Mouse (Mus musculus): ENCODE results near the gene Gapdh. TPM values are rescaled to one million over a fixed set of nuclear protein-coding genes. Genes with fewer than 3 reads are reported as not detected.

Gene Gapdh
- polyA plus RNA-seq, 1 experiment from 2014 or later, result 1,016 TPM

DNA sequence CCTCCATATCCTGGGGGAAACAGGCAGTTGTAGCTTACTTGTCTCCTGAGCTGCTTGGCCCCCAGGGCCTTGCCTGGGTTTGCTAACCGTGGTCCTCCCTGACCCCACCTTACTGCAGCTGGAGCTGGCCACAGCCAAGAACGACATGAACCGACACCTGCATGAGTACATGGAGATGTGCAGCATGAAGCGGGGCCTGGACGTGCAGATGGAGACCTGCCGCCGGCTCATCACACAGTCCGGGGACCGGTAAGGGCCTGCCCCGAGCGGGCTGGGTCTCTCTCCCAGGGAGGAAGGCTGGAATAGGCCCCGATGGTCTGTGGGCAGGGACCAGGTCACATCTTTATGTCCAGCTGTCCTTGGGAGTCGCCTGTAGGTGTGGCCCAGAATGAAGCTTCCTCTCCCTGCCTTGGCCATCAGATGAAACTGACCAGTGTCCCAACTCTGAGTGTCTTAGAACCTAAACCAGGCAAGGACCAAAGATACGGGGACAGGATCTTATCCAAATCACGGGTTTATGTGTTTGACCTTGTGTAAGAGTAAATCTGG, 7.2 kb downstream of the Gapdh start:
- Histone ChIP-seq H3K9ac (no peak overlapping the region), H3K4me2 (no peak overlapping the region), H3K27me3 (no peaks in the 10 kb centered on the region), H3K27ac (replicated peaks) (no peak overlapping the region), H3K4me3 (replicated peaks) (no peak overlapping the region), H3K36me3 (replicated peaks) (peaks cover 66% of the 10 kb centered on the region), H3K9me3 (replicated peaks) (no peaks in the 10 kb centered on the region), H3K4me1 (replicated peaks) (peaks cover 64% of the 10 kb centered on the region)
- ATAC-seq (ENCODE audit: insufficient read depth), result no peak
- 82% methylated on average over 15 of the region's 15 CpGs for WGBS (ENCODE audit: insufficient replicate concordance)

DNA sequence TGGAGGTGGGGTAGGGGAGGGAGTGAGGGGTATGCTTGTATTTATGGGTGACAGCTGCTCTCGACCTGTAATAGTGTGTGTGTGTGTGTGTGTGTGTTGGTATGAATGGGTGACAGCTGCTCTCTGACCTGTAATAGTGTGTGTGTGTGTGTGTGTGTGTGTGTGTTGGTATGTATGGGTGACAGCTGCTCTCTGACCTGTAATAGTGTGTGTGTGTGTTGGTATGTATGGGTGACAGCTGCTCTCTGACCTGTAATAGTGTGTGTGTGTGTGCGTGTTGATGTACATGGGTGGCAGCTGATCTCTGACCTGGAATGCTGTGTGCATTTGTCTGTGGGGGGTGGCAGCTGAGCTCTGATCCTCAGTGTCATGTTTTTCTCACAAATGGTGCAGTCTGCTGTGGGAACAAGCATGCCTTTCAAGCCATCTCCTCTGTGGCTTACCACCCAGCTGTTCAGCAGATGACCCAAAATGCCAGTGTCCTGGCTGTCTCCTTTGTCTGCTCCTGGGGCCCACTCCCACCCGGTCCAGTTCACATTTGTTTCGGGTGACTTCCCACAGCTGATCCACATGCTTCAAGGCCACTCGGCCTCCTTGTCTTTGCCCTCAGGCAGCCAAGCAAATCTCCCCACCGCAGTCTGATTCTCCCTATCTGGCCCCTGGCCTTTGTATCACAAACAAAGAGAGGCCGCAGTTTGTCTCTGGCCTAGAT, 9.2 kb downstream of the Gapdh start:
- H3K36me3 ChIP-seq (replicated peaks), result peaks cover 59% of the 10 kb centered on the region
- 71% methylated on average over 7 of the region's 7 CpGs for whole genome bisulfite sequencing (ENCODE audit: insufficient replicate concordance)

DNA sequence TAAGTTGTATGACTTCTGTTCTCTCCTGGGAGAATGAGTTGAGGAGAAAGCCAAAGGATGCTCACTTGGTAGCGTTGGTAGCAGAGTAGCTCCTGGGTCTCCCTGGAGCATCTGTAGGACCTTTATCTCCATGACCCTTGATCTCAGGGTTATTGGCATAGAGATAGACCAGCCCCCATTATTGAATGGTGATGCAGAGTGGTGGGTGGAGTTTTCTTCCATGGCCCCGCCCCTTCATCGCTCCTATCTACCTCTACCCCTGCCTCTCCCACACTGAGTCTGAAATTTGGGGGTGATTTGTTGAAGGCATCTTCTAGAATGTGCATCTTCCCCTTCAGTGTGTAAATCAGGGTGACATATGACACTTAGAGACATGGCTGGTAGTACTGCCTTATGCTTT, 9.8 kb downstream of the Gapdh start:
- Histone ChIP-seq H3K4me1 (replicated peaks) (peaks cover 70% of the 10 kb centered on the region), H3K27me3 (no peaks in the 10 kb centered on the region), H3K9me3 (replicated peaks) (no peaks in the 10 kb centered on the region), H3K27ac (replicated peaks) (no peak overlapping the region), H3K9ac (no peak overlapping the region), H3K4me3 (replicated peaks) (no peak overlapping the region), H3K4me2 (no peak overlapping the region), H3K36me3 (replicated peaks) (peaks cover 54% of the 10 kb centered on the region)
- WGBS (ENCODE audit: insufficient replicate concordance), result 72% methylated on average over 3 of the region's 3 CpGs
- no peak for ATAC-seq (ENCODE audit: insufficient read depth)

More for the DNA sequence above, 9.2 kb downstream of the Gapdh start:
- ATAC-seq (ENCODE audit: insufficient read depth), result no peak
- Histone ChIP-seq H3K27ac (replicated peaks) (no peak overlapping the region), H3K4me1 (replicated peaks) (peaks cover 67% of the 10 kb centered on the region), H3K4me2 (no peak overlapping the region), H3K9ac (no peak overlapping the region), H3K4me3 (replicated peaks) (no peak overlapping the region), H3K9me3 (replicated peaks) (no peaks in the 10 kb centered on the region), H3K27me3 (no peaks in the 10 kb centered on the region)

GRCm38 (mm10) chr6:125155262-125155661, 11.0 kb downstream of the Gapdh start:
- H3K27ac ChIP-seq (replicated peaks), result no peak overlapping the region
- WGBS (ENCODE audit: insufficient replicate concordance), result 50% methylated on average over 8 of the region's 8 CpGs
- peaks cover 61% of the 10 kb centered on the region for H3K4me1 ChIP-seq (replicated peaks)
- H3K27me3 ChIP-seq, result no peaks in the 10 kb centered on the region
- peaks cover 42% of the 10 kb centered on the region for H3K36me3 ChIP-seq (replicated peaks)
- H3K4me2 ChIP-seq, result no peak overlapping the region
- no peak overlapping the region for H3K9ac ChIP-seq
- no peak overlapping the region for H3K4me3 ChIP-seq (replicated peaks)
- H3K9me3 ChIP-seq (replicated peaks), result no peaks in the 10 kb centered on the region
- 0 out of 2 replicates have a peak, but pooled peaks have one; percentile 27 for ATAC-seq (ENCODE audit: insufficient read depth)

DNA sequence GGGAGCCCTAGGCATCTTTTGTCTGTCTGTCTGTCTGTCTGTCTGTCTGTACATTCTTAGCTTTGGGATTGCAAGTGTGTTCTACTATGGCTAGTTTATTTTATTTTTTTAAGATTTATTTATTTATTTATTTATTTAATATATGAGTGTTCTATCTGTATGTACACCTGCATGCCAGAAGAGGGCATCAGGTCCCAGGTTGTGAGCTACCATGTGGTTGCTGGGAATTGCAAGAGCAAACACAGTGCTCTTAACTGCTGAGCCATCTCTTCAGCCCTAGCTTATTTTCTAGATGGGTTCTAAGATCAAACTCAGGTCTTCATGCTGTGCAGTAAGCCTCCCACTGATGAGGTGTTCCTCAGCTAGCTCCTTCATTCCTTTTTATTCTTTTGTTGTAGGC, 11.7 kb downstream of the Gapdh start:
- no peak for ATAC-seq (ENCODE audit: insufficient read depth)
- Histone ChIP-seq H3K27ac (replicated peaks) (no peak overlapping the region), H3K4me3 (replicated peaks) (no peak overlapping the region), H3K4me1 (replicated peaks) (peaks cover 57% of the 10 kb centered on the region), H3K4me2 (no peak overlapping the region), H3K27me3 (no peaks in the 10 kb centered on the region), H3K9ac (no peak overlapping the region), H3K9me3 (replicated peaks) (no peaks in the 10 kb centered on the region), H3K36me3 (replicated peaks) (peaks cover 34% of the 10 kb centered on the region)

GRCm38 (mm10) chr6:125153682-125154081, 12.6 kb downstream of the Gapdh start:
- Histone ChIP-seq H3K4me3 (replicated peaks) (no peak overlapping the region), H3K27me3 (no peaks in the 10 kb centered on the region), H3K9ac (no peak overlapping the region), H3K4me2 (no peak overlapping the region), H3K4me1 (replicated peaks) (peaks cover 64% of the 10 kb centered on the region), H3K27ac (replicated peaks) (no peak overlapping the region), H3K9me3 (replicated peaks) (no peaks in the 10 kb centered on the region), H3K36me3 (replicated peaks) (peaks cover 26% of the 10 kb centered on the region)
- WGBS (ENCODE audit: insufficient replicate concordance), result 76% methylated on average over 4 of the region's 4 CpGs
- no peak for ATAC-seq (ENCODE audit: insufficient read depth)

GRCm38 (mm10) chr6:125153018-125153389, 13.3 kb downstream of the Gapdh start:
- H3K4me1 ChIP-seq (replicated peaks), result peaks cover 71% of the 10 kb centered on the region
- H3K9me3 ChIP-seq (replicated peaks), result no peaks in the 10 kb centered on the region
- no peak overlapping the region for H3K4me3 ChIP-seq (replicated peaks)
- H3K36me3 ChIP-seq (replicated peaks), result peaks cover 22% of the 10 kb centered on the region
- no peak overlapping the region for H3K9ac ChIP-seq
- H3K27me3 ChIP-seq, result no peaks in the 10 kb centered on the region
- no peak; the same call in 1 of the 2 replicates for ATAC-seq (ENCODE audit: insufficient read depth)
- 56% methylated on average over 5 of the region's 5 CpGs for WGBS (ENCODE audit: insufficient replicate concordance)
- H3K27ac ChIP-seq (replicated peaks), result 0 out of 2 replicates have a peak overlapping the region, but pooled peaks have one; percentile 19
- H3K4me2 ChIP-seq, result no peak overlapping the region

DNA sequence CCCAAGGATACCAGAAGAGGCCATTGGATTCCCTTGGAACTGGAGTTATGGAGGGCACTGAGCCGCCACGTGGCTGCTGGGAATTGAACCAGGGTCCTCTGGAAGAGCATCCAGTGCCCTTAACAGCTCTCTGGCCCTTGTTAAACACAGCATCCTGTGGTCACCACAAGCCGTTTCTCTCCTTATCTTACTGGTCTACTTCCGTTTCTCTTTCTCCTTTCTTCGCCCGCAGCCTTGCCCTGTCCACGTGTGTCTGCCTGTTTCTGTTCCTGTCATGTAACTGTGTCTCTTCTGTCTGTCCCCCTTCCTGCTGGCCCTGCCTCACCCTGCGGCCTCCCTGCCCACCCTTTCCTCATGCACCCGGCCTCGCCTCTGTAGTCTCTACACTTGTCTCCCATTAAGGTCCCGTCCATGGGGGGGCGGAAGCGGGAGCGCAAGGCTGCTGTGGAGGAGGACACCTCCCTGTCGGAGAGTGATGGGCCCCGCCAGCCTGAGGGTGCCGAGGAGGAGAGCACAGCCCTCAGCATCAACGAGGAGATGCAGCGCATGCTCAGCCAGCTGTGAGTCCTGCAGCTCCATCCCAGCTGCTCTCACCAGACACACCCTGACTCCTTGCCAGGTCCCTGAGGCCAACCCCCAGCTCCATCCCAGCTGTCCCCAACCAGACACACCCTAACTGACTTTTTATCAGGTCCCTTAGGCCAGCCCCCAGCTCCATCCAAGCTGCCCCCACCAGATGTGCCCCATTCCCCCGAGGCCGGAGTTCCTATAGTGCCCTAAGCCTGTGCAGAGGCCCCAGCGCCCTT, 13.9 kb downstream of the Gapdh start:
- Histone ChIP-seq H3K4me2 (peak overlapping the region; percentile 35), H3K9ac (no peak overlapping the region), H3K4me1 (replicated peaks) (peaks cover 75% of the 10 kb centered on the region), H3K4me3 (replicated peaks) (no peak overlapping the region), H3K27me3 (no peaks in the 10 kb centered on the region), H3K9me3 (replicated peaks) (no peaks in the 10 kb centered on the region), H3K27ac (replicated peaks) (no peak overlapping the region), H3K36me3 (replicated peaks) (peaks cover 16% of the 10 kb centered on the region)
- peak; percentile 37 for ATAC-seq (ENCODE audit: insufficient read depth)
- WGBS (ENCODE audit: insufficient replicate concordance), result 35% methylated on average over 22 of the region's 22 CpGs

GRCm38 (mm10) chr6:125149569-125149950, 16.7 kb downstream of the Gapdh start:
- peaks cover 78% of the 10 kb centered on the region for H3K4me1 ChIP-seq (replicated peaks)
- H3K36me3 ChIP-seq (replicated peaks), result peaks cover 8% of the 10 kb centered on the region
- H3K9ac ChIP-seq, result no peak overlapping the region
- no peaks in the 10 kb centered on the region for H3K9me3 ChIP-seq (replicated peaks)
- H3K27me3 ChIP-seq, result no peaks in the 10 kb centered on the region
- 73% methylated on average over 7 of the region's 7 CpGs for WGBS (ENCODE audit: insufficient replicate concordance)
- no peak overlapping the region for H3K4me3 ChIP-seq (replicated peaks)
- H3K4me2 ChIP-seq, result no peak overlapping the region
- H3K27ac ChIP-seq (replicated peaks), result no peak overlapping the region
- ATAC-seq (ENCODE audit: insufficient read depth), result no peak

DNA sequence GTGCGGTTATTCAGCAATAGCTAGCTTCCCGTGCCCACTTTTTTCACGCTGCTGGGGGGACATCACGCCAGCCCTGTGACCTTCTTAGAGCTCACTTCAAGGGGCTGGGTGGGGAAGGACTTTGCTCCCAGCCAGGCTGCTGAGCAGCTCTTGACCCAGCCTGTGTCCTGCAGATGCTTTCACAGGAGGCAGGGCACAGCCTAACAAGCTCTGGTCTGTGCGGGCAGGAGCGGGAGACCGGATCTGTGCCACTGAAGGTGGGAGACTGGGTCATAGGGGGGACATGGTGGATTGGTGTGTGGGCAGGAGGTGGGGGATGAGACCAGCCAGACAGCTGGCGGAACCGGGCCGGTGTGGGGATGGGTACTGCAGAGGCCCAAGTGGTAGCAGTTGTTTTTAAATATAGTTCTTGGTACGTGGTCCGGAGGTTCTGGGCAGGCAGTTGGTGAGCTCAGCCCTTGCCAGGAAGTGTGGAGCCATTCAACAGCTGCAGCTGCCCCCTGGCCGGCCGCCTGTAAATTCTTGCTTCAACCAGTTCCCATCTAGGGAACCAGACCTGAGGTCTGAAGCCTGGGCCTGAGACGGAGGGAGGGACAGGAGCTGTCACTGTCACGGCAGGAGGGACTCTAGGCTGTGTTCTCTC, 17.2 kb downstream of the Gapdh start:
- H3K4me3 ChIP-seq (replicated peaks), result no peak overlapping the region
- ATAC-seq (ENCODE audit: insufficient read depth), result no peak
- peaks cover 12% of the 10 kb centered on the region for H3K36me3 ChIP-seq (replicated peaks)
- no peak overlapping the region for H3K4me2 ChIP-seq
- no peak overlapping the region for H3K9ac ChIP-seq
- H3K27me3 ChIP-seq, result no peaks in the 10 kb centered on the region
- H3K4me1 ChIP-seq (replicated peaks), result peaks cover 82% of the 10 kb centered on the region
- H3K9me3 ChIP-seq (replicated peaks), result no peaks in the 10 kb centered on the region
- WGBS (ENCODE audit: insufficient replicate concordance), result 61% methylated on average over 16 of the region's 16 CpGs
- peak overlapping the region; percentile 20; the same call in 1 of the 2 replicates for H3K27ac ChIP-seq (replicated peaks)

All from liver, embryonic 15.5 days (tissue).